Mouse (Mus musculus) forelimb bud, embryonic 11.5 days (tissue): ENCODE data around the gene Dync1li1.
A peak's percentile ranks its signal among the peaks of the same experiment; 100 is the strongest.

ENCODE experiments used
- DNase-seq: peaks from one replicate; pipeline ENCODE4 v3.0.0-alpha.2; 2012; ENCODE audit warnings: low read depth, low spot score

Dync1li1 gene

DNA sequence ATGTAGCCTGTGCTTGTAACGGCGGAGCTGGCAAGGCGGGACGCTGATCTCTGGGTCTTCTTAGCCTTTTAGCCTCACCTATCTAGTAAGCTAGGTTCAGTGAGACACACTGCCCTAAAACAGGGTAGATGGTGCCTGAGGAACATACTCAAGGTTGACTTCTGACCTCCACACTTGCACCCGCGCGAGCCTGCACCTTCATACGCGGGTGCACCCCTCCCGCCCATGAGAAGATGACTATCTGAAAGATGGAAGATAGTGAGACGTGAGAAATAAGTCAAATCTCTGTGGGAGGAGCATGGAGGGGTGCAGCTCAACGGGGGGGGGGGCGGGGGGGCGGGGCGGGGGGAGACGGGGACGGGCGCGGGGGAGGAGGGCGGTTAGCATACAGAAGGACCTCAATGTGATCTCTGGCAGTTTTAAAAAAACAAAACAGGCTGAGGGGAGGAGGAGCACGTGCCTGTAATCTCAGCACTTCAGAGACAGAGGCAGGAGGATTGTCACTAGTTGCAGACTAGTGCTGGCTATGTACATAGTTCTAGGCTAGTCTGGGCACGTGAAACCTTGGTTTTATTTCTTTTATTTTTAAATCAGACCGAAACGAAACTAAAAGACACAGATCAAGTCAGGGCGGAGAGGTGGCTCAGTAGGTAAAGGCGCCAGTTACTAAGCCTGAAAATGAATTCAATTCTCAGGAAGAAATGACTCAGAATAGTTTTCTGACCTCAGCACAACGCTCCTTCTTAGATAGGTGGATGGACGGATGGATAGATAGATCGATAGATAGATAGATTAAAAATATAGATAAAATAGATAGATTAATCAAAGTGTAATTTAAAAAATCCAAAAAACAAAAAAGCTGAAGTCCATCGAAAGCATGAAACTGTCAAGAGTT, 41.6 kb downstream of the Dync1li1 start:
- no peak for DNase-seq

DNA sequence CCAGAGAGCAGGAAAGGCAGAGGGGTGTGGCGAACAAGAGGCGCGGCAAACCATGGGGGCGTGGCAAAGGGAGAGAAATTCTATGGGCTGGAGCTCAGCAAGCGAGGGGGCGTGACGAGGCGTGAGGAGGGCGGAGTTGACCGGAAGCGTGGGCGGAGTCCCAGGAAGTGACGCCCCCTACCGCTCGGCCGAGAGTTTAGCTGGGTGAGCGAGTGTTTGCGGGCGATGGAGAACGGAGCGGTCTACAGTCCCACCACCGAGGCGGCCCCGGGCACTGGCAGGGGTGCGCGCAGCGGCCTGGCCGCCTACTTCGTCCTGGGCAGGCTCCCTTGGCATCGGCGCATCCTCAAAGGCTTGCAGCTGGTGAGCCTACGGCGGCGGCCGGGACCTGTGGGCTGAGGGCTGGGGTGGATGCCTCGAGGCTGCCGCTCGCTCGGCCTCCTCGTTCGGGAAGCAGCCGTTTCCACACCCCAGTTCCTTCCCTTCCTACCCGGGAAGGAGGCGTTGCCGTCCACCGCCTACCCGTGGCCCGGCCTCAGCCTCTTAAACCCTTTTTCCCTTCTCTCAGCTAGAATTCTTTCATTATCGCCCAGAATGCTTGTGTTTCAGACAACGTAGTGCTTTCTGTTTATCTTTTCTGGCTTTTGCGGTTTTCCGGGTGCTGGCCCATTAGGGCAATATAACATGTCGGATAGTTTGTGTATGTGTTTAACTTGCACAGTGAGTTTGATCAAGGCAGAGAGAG, 42.6 kb downstream of the Dync1li1 start, which contains the start of gene Cmtm6:
Gene Cmtm6, plus strand, starts transcription at position 106 of the 745 bp plus-strand sequence.
- DNase-seq, result peak; percentile 95

DNA sequence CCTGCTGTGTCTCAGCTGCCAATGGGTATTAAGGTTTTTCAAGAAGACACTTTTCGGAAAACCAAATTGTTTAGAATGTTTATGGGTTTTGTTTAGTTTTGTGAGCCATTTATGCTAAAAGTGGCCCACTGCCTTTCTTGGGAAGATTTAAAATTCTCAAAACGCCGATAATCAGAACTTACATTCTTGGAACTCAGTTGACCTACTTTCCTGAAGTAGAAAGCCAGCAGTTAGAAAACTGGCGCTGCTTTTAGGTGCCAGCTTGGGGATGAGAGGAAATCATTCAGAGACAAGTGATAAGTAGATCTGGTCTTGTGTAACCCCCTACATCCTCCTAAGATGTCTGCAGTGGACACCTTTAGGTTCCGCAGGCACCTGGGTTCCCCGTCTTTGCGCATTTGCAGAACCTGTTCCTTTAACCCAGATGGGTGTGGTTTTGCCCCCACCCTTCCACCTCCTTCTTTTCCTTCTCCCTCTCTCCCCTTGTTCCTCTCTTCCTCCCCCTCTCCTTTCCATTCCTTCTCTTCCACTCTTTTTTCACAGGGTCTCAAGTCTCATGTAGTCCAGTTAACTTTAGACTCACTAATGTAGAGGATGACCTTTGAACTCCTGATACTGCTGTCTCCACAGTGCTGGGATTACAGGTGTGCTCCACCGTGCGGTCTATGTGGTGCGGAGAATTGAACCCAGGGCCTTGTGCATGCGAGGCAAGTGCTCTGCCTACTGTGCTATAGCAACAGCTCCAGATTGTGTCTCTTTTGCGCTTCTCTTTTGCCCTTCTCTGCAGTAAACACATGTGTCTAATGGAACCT, 43.5 kb downstream of the Dync1li1 start:
- no peak for DNase-seq

DNA sequence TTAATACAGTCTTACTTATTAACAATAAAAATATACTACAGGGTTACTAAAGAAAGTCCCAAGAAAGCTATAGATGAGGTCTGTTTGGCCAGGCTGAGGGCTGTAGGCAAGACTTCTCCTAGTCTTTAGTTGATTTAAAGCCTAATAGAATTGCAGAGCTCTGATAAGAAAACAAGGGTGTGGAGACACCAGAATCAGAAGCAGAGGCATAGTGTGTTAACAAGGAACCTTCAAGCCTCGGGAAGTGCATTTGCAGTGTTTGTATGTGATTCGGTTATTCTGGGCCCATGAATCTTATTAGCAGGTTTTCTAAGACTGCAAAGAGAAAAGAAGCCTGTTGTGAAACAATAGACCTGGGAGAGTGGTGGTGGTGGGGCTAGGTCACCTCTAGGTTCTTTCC, 44.6 kb downstream of the Dync1li1 start:
- DNase-seq, result no peak

DNA sequence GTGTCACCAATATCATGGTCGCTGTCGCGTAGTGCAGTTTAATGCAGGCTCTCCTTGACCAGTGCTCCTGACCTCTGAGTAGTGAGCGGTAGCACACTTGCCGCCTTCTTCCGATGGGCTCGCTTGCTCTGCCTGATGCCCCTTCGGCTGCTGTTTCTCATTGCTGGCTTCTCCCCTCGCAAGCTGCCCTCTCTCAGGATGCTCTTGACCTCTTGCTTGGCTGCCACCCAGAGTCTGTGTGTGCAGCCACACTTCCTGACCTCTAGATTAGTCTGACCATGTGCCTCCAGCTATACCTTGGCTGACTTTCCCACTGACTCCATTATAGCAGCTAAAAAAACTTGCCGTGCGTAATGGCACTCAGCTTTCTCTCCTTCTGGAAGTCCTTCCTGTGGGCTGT, 47.9 kb downstream of the Dync1li1 start:
- no peak for DNase-seq

DNA sequence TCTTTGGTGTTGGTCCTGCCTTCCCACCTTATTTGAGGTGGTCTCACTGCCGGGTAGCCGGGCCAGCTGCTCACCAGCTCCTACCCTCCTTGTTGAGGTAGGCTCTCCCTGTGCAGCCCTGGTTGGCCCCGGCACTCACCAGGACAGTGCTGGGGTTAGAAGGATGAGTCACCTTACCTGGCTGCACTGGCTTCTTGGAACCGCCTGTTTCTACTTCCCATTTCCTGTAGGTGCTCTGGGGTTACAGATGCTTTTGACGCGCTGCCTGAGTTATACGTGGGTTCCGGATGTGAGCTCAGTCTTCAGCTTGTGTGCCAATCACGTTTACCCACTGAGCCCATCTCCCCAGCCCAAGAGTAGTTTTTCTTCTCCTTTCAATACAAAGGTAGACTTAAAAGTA, 51.7 kb downstream of the Dync1li1 start:
- DNase-seq, result no peak

DNA sequence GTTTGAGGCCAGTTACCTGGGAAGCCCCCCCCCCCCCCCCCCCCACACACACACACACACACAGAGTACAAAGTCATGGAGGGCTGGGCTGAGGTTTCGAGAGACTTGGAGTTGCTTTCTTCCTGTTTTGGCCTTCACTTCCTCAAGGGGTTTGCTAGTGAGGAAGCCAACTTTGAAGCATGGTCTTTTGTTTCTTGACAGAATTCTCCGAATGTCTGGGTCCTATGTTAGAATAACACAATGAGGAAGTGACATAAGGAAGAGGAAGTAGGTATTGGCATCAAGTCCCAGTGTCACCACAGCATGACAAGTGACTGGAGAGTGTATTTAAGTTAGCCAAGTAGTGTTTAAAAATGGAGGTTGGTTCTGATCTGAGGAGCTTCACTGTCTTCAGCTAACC, 54.1 kb downstream of the Dync1li1 start:
- DNase-seq, result no peak

DNA sequence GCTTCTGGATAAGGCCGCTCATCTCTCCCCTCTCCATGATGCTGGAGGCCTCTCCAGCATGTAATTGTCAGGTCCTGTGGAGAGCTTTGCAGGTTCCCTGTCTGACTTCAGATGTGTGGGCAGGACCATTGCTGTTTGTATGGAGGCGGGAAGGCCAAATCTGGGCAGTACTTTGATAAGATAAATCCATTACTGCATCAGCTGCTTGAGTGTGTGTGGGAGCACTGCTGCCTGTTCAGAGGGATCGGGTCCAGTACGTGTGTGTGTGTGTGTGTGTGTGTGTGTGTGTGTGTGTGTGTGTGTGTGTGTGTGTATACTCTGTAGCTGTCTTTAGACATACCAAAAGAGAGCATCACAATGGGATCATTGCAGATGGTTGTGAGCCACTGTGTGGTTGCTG, 56.6 kb downstream of the Dync1li1 start:
- no peak for DNase-seq

DNA sequence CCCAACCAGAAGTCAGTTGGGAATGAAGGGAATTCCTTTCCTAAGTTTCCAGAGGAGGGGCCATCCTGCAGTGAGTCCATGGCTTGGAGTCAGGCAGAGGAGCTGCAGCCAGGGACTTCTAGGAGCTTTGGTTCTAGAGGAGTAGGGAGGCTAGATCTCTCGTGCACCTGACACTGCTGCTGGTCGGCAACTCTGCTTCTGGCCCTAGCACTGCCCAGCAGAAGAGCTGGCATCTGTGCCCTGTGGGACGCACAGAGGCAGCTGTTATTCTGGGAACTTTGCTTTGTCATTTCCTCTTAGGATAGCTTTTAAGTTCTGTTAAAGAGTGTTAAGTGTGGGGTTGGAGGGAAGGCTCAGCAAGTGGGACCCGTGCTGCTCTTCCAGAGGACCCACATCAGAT, 57.1 kb downstream of the Dync1li1 start:
- no peak for DNase-seq

DNA sequence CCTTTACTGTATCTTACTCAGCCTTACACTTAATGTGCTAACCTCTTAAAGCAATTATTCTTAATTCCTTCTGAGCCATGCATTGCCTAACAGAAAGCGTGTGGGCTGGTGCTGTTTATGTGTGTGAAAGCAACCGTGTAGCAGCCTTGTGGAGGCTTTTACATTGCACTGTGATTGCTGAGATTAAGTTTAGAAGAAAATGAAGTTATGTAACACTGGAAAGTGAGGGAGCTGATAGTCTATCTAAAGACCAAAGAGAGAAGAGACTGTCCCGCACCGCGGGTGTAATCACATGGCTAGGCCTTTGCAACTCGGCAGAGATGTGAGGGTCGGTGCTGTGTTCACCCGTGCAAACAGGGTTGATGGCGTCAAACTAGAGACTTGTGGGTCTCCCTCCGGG, 58.4 kb downstream of the Dync1li1 start:
- DNase-seq, result no peak

DNA sequence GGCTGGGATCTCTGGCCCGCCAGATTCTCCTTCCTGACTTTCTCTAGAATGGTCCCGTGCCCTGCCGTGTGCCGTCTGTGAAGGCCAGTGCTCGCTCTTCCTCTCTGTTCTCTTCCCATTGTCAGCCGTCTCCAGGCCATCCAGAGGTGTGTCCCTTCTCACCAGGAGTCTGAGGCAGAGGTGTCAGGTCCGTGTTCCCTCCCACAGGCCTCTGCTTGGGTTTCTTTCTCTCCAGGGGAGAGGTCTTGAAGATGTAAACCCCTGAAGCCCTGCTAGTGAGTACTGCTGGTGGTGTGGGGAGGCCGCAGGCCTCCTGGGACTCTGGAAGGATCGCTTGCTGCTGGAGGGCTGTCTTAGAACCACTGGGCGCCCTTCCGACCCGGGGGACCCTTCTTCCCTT, 58.9 kb downstream of the Dync1li1 start:
- DNase-seq, result no peak

DNA sequence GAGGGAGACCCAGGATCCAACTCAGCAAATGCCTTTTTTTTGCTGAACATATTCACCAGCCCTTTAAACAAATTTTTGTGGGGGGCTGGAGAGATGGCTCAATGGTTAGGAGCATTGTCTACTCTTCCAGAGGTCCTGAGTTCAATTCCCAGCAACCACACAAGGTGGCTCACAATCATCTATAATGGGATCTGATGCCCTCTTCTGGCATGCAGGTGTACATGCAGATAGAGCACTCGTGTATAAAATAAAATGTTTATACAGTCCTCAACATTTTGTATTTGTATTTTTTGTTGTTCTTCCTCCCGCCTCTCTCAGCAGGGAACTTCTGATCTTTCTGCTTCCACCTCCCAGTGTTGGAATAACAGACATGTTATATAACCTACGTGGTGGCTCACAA, 63.0 kb downstream of the Dync1li1 start:
- DNase-seq, result no peak

DNA sequence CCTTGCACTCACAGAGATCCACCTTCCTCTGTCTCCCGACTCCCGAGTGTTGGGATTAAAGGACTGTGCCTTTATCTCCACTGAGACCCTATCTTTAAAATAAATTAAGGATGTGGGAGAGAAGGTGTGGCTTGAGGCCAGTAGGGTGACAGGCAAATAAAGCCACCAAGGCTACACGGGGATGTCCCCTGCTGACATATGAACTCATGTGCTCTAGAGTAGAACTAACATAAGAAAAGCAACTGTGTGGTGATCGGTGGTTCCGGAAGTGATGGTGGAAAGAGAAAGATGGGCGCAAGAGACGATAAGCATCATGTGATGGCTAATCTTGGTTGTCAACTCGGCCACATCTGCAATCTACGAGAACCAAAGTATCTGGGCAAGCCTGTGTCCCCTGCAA, 63.7 kb downstream of the Dync1li1 start:
- DNase-seq, result no peak

DNA sequence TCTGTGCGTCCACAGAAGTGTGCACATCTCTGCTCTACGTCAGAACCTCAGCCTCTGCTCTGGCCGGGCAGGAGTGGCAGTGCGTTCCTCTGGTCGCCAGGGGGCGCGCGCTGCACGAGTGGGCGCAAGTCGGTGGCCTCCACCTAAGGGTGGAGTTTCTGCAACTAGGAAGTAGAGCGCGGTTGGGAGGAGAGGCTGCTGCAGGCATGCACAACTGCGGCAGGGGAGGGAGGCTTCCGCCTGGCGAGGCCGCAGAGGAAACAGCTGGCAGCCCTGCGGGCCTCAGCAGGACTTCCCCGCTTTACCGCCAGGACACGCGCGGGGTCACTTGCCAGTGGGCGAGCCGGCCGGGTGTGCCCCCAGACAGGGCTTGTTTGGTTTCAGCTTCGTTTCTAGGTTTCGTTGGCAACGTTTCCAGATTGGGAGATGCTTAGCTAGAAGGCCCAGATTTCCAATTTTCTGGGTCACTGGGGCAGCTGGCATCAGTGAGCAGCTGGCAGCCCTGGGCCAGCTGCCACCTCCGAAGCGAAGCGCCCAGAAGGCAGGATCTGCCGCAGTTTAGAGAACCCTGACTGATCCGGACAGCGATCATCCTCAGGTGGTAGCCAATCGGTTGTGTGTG, 64.4 kb downstream of the Dync1li1 start:
- DNase-seq, result peak; percentile 80

DNA sequence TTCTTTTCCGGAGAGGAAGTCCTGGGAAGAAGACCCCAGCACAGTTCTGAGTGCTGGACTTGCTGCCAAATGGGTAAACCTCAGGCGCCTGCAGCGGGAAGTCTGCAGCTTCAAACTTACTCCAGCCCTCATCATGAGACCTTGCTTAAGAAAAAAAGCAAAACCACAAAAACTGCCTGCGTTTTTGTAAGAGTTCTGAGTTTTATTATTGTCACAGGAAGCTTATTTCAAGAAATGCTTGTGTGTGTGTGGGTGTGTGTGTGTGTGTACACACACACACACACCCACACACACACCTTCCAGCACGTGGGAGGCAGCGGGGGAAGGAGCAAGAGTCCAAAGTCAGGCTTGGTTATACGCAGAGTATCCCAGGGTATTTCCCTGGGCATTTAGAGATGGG, 69.7 kb downstream of the Dync1li1 start:
- DNase-seq, result no peak

DNA sequence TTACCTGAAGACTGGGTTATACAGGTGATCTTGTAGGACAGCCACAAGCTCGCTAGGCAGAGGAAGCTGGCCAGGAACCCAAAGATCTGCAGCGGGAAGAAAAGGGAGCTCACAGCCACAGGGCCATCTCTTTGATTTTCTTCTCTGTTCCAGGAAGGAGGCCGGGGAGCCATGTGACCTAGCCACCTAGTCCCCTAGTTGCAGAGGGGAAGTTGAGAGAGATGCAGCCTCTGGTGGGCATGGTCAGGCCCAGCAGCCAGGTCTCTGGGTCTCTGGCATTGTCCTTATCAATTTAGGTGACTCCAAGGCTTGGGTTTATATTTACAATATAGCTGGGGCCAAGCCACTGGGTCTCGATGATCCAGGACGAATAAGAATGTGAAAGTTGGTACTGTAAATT, 70.2 kb downstream of the Dync1li1 start:
- no peak for DNase-seq

DNA sequence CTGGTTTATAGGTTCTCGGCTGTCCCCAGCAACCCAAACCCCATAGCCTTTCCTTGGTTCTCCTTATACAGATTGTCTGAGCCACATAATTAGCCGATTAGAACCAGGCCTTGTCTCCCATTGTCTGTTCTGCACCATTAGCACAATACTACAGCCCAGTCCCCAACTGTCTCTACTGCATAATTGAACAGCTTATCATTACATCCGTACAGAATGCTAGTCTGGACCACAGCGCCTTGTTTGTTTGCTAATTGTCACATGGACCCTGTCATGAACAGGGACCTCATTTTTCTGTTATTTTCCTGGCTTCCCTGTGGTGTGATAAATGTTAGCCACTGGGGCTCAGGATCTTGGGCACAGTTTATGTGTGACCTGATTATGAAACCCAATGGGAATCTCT, 71.3 kb downstream of the Dync1li1 start:
- DNase-seq, result no peak

DNA sequence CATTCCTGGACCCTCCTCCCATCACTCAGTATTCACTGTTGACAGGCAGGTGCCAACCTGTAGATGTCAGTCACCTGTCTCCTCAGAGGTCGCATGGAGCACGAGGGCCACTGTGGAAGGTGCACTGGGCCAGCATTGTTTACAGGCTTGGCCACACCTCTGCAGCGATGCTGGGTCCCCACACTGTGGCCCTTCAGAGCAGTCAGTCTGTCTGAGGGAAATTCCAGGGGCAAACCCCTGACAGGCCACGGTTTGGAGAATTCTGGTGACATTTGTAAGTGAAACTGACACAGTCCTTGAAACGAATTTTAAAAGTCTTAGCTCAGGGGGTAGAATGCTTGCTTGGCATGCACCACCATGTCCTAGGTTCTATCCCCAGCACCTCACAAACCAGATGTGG, 71.8 kb downstream of the Dync1li1 start:
- DNase-seq, result no peak

DNA sequence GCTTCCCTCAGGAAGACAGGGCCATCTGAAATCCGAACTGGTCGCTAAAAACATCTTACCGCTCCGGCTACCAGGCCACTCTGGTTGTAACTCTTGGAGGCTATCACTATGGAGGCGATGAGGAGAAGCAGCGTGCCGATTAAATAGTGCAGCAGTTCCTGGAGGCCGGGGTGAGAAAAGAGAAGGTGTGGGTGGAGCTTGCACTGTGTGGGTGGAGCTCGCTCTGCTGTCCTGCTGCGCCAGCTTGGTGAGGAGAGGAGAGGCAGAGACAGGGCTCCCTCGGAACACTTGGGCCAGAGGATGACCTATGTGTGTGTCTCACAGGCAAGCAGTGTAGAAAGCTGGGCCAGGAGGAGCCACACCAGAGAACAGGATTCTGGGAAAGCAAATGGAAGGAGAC, 73.3 kb downstream of the Dync1li1 start:
- no peak for DNase-seq

DNA sequence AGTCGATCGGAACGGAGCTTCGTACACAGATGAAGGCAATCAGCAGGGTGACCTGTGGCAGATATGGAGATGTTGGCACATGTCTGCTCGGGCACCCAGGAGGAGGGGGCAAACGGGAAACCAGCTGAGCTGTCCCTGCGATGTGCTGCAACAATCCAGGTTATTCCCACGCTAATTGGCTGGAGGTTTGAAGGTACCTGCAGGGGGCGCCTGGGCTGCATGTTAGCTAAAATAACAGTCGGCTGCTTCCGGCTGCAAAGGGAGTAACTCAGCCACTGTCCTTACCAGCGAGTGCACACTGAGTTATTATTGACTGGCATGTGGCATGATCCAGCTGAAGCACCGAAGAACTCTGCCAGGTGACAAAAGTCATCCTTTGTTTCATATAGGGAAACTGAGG, 74.8 kb downstream of the Dync1li1 start:
- DNase-seq, result peak; percentile 37

DNA sequence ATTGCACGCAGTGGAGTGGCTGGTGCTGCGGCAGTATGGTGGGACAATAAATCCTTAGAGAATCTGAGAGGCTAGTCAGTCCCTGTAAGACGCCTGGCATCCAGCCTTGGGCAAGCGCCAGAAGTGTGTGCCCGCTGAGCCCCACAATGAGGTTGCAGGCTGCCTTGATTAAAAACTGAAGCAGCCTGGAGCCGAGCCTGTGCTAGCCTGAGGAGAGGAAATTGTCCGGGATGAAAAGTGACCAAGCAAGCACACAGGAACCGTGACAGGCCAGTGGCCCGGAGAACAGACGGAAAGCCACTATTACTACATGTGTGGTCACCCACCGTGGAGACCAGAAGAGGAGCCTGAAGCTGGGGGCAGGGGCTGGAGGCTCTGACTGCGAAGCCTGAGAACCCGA, 78.4 kb downstream of the Dync1li1 start:
- peak; percentile 33 for DNase-seq

DNA sequence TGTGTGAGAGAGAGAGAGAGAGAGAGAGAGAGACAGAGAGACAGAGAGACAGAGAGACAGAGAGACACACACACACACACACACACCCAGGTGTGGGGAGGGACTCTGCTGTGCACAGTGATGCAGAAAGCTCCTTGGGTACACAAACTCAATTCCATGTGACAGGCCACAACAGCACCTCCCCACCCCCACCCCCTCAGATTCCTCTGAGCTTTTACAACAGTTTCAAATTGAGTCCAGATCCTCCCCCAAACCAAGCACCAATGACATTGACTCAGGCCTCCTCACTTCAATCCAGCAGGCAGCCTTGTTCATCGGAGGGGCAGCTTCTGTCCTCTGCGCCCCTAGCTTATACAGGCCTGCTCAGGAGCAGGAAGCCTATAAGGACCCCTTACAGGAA, 78.9 kb downstream of the Dync1li1 start:
- peak; percentile 57 for DNase-seq
